Mouse (Mus musculus) megakaryocyte, embryonic 14.5 days (primary cell): ENCODE data around the gene Oas1e.

Source experiments
- FLI1 ChIP-seq: IDR thresholded peaks from 2 replicates; pipeline ENCODE4 v1.6.1; 2012; ENCODE audit warnings: low read length, inconsistent platforms, mixed read lengths
- GATA1 ChIP-seq: IDR thresholded peaks from 3 replicates; pipeline ENCODE4 v1.6.1; 2012; ENCODE audit warnings: mixed read lengths, low read length, inconsistent platforms, borderline replicate concordance

- TF ChIP-seq GATA1, result no peak
- no peak for TF ChIP-seq FLI1
These were observed 45.6 kb downstream of the Oas1e start, which contains the start of gene Oas2 for GRCm38 (mm10) chr5:120749688-120750087.
